Mouse (Mus musculus) embryo, embryonic 10 days (tissue): ENCODE results near the gene Adam12.
A peak's percentile ranks its signal among the peaks of the same experiment; 100 is the strongest.

ENCODE experiments used
- DNase-seq: peaks from one replicate; pipeline ENCODE4 v3.0.0-alpha.2; 2015; ENCODE audit warnings: low spot score

The Adam12 gene

GRCm38 (mm10) chr7:133872701-133873100 is 359.2 kb downstream of the Adam12 start:
- no peak for DNase-seq

DNA sequence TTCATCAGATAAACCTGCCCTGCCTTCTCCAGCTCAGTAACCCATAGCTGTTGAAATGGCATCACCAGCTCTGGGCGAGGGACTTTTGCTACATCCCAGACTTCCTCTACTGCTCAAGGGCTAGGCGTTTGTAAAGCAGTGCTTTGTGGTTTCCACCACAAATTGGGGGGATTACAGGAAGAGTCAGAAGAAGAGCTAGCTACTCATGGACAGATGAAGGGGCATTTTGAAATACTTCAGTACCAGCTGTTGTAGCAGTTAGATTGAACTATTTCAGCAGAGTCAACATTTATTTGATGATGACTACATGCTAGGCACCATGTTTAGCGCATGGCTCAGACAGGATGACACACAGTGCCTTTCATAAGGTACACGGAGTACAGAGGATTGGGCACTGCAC is 361.7 kb downstream of the Adam12 start:
- DNase-seq = no peak

DNA sequence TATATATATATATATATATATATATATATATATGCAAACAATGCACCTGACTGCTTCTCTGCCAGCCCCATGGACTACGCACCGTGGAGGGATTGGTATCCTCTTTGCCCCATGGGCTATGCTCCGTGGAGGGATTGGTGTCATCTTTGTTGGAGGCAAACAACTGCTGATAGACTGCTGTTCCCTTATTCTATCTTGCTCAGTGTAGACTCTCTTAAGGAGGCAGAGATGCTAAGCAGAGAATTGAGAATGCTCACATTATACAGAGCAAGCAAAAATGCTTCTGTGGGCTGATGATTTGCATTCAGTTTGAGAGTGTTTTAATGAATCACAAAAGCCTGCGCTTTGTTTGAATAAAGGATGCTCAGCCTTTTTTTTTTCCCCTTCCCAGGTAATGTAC is 368.3 kb downstream of the Adam12 start:
- DNase-seq = no peak

- DNase-seq = no peak
Measured at GRCm38 (mm10) chr7:133863151-133863550, 368.8 kb downstream of the Adam12 start.

DNA sequence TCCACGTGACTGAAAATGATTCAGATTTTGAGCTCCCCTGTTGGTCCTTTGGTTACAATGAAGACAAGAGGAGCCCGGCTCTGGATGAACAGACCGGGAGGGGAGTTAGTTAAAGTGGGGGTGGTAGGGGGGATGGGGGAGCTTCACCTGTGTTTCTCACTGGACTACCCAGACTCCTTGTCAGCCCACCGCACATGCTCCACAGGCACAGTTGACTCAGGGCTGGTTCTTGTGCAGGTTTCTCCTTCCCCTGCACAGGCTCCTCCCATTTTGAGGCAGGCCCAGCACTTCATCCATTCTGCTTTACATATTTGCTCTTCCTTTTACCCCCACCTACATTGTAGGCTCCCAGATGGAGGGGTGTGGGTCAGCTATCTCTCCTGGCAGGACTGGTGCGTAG is 369.2 kb downstream of the Adam12 start:
- no peak for DNase-seq

DNA sequence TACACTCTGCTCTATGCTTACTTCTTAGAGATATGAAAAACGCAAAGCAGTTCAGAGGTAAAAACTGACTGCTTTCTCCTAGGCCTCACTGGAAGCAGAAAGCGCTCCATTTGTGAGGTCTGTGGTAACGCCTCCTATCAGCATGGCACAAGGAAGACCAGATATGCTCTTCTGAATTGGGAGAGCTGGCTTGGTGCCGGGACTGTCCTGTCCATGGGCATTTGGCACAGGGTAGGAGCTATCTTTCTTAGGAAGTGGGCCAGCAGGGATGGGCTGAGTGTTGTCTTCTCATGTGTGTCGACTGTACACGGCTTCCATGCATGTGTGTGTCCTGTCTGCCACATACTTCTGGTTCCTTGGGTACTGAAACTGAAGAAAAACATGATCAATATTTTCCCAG is 369.7 kb downstream of the Adam12 start:
- no peak for DNase-seq

GRCm38 (mm10) chr7:133859548-133859947 is 372.4 kb downstream of the Adam12 start:
- DNase-seq = no peak

DNA sequence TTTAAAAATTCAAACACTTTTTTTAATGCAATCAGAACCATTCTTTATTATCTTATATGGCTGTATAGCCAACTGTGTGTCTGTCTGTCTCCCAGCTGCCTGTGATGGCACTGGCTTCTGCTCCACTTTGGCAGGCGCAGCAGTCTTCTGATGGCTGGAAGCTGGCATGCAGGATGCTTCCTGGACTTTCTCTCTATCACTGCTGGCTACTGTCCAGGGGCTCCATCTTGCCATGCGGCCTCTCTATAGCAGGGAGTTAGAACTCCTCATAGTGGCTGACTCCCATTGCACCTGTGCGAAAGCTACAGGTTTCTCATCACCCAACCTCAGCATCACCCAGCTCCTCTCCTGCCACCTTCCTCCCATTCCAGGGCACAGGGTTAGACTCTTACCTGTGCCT is 373.4 kb downstream of the Adam12 start:
- no peak for DNase-seq

DNA sequence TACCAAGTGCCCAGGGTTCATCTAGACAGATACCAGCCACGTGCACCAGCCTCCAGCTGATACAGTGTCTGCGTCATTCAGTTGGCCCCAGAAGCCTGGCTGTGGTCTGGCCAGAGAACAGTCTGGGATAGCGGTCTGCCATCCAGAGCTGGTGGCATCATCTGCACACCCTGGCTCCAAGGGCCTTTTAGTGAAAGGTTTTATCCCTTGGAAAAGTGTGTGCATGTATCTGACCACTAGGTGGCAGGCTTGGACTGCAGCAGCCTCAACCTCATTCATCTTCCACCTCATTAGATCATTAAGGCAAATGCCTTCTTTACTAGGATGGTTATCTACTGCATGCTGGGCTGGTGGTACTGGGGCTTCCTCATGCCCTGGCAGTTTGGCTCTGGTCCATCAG is 375.7 kb downstream of the Adam12 start:
- DNase-seq = peak; percentile 89

GRCm38 (mm10) chr7:133850735-133851134 is 381.2 kb downstream of the Adam12 start:
- DNase-seq = no peak

GRCm38 (mm10) chr7:133848180-133848579 is 383.8 kb downstream of the Adam12 start:
- DNase-seq = no peak

GRCm38 (mm10) chr7:133847175-133847574 is 384.8 kb downstream of the Adam12 start:
- DNase-seq = peak; percentile 24

- no peak for DNase-seq
Measured at GRCm38 (mm10) chr7:133842079-133842478, 389.9 kb downstream of the Adam12 start.

- DNase-seq = no peak
Measured at GRCm38 (mm10) chr7:133839546-133839945, 392.4 kb downstream of the Adam12 start.
